Mouse (Mus musculus): ENCODE results near the gene Abcd4. TPM values are rescaled to one million over a fixed set of nuclear protein-coding genes. Genes with fewer than 3 reads are reported as not detected.

Abcd4 gene
- 1 to 10 TPM; 8.2 to 8.9 TPM for total RNA-seq (2023)

GRCm38 (mm10) chr12:84616977-84617630, at the start of gene Abcd4:
Gene Abcd4, minus strand, starts transcription at chr12:84617413.

GRCm38 (mm10) chr12:84640654-84641053, 23.4 kb upstream of the Abcd4 start, which contains the start of gene Vrtn:
Gene Vrtn, plus strand, starts transcription at chr12:84641019.

GRCm38 (mm10) chr12:84569336-84569970, 47.8 kb downstream of the Abcd4 start, which contains the start of gene Vsx2:
Gene Vsx2, plus strand, starts transcription at chr12:84569762.

Other genes with a start within 250 kb of the Abcd4 start
- gene Entpd5, start 208.4 kb downstream of the Abcd4 start, total RNA-seq (2023), result 10 to 100 TPM; 18.4 to 20.1 TPM
- under 1 TPM; 0.31 to 0.46 TPM for gene Bbof1, start 208.3 kb downstream of the Abcd4 start, total RNA-seq (2023)
- 10 to 100 TPM; 17.4 to 20.0 TPM for gene Rnf113a2, start 200.2 kb downstream of the Abcd4 start, total RNA-seq (2023)
- 1 to 10 TPM; 2.6 to 4.3 TPM for gene Aldh6a1, start 166.4 kb downstream of the Abcd4 start, total RNA-seq (2023)
- 1 to 10 TPM; 7.9 to 8.2 TPM for gene Lin52, start 166.0 kb downstream of the Abcd4 start, total RNA-seq (2023)
- not detected for gene Vsx2, start 47.7 kb downstream of the Abcd4 start, total RNA-seq (2023)
- gene Vrtn, start 23.6 kb upstream of the Abcd4 start, total RNA-seq (2023), result not detected
- not detected for gene Syndig1l, start 81.4 kb upstream of the Abcd4 start, total RNA-seq (2023)
- gene Npc2, start 155.7 kb upstream of the Abcd4 start, total RNA-seq (2023), result 100 to 1,000 TPM; 104 to 107 TPM
- 10 to 100 TPM; 34.1 to 35.7 TPM for gene Isca2, start 155.8 kb upstream of the Abcd4 start, total RNA-seq (2023)